Mouse (Mus musculus) heart, adult 2 months (tissue): ENCODE measurements at regions not wholly inside any gene's neighbourhood (a gene's known extent, or its start where the extent isn't known, plus 50 kb on each side); places are given as distances from the start of the nearest gene placed in this dataset.

Source experiments
- CTCF ChIP-seq: fragments of 200-600 bp; IDR thresholded peaks from 2 replicates; pipeline ENCODE4 v1.8.1; 2022; ENCODE audit warnings: antibody characterized with exemption, mild to moderate bottlenecking, moderate library complexity
- EP300 ChIP-seq: fragments of 200-500 bp; IDR thresholded peaks from 2 replicates; pipeline ENCODE4 v1.6.1; 2011; ENCODE audit warnings: low read depth, low read length, control low read depth; ENCODE audit not compliant: insufficient read depth
- POLR2A ChIP-seq: fragments of 200-500 bp; IDR thresholded peaks from 2 replicates; pipeline ENCODE4 v1.6.1; 2011; ENCODE audit warnings: mild to moderate bottlenecking, low read depth, low read length, control low read depth; ENCODE audit not compliant: insufficient read depth

GRCm38 (mm10) chr13:16756264-16756663 lies 744.6 kb downstream of the Inhba start:
- TF ChIP-seq POLR2A = no peak
- no peak for TF ChIP-seq EP300
- no peak for TF ChIP-seq CTCF
